Mouse (Mus musculus): ENCODE measurements around the gene Xylt1. TPM values are rescaled to one million over a fixed set of nuclear protein-coding genes. Genes with fewer than 3 reads are reported as not detected.
A peak's percentile ranks its signal among the peaks of the same experiment; 100 is the strongest.

Gene Xylt1
- polyA plus RNA-seq, 1 experiment from 2014 or later: 1.1 TPM

GRCm38 (mm10) chr7:117658739-117659138 lies 278.0 kb downstream of the Xylt1 start:
- Histone ChIP-seq H3K36me3 (ENCODE audit: control insufficient read depth, insufficient read depth, low read length) (no peaks in the 10 kb centered on the region; the same call in 1 of the 2 replicates), H3K9me3 (ENCODE audit: control insufficient read depth, low read length) (no peaks in the 10 kb centered on the region), H3K4me3 (ENCODE audit: low read depth, low read length) (no peak overlapping the region), H3K27me3 (ENCODE audit: control insufficient read depth, insufficient read depth, low read length) (no peaks in the 10 kb centered on the region), H3K9ac (ENCODE audit: low read length) (no peak overlapping the region), H3K4me2 (no peak overlapping the region), H3K27ac (ENCODE audit: low read depth, low read length) (no peak overlapping the region), H3K4me1 (ENCODE audit: control insufficient read depth, insufficient read depth, low read length) (no peaks in the 10 kb centered on the region)
- 95% methylated on average over 4 of the region's 4 CpGs for WGBS
- no peak for ATAC-seq (ENCODE audit: low FRiP score)
- DNase-seq (ENCODE audit: low spot score, missing footprints): no peak

GRCm38 (mm10) chr7:117667286-117667685 lies 286.5 kb downstream of the Xylt1 start:
- ATAC-seq (ENCODE audit: low FRiP score) (no peak), DNase-seq (ENCODE audit: low spot score, missing footprints) (no peak)
- WGBS: 89% methylated on average over 10 of the region's 10 CpGs

GRCm38 (mm10) chr7:117668226-117668625 lies 287.4 kb downstream of the Xylt1 start:
- WGBS: 79% methylated on average over 9 of the region's 9 CpGs

More at GRCm38 (mm10) chr7:117667286-117667685, 286.5 kb downstream of the Xylt1 start:
- Histone ChIP-seq H3K36me3 (ENCODE audit: control insufficient read depth, insufficient read depth, low read length) (no peaks in the 10 kb centered on the region), H3K4me2 (no peak overlapping the region), H3K9ac (ENCODE audit: low read length) (no peak overlapping the region), H3K9me3 (ENCODE audit: control insufficient read depth, low read length) (no peaks in the 10 kb centered on the region), H3K27me3 (ENCODE audit: control insufficient read depth, insufficient read depth, low read length) (no peaks in the 10 kb centered on the region), H3K27ac (ENCODE audit: low read depth, low read length) (no peak overlapping the region), H3K4me3 (ENCODE audit: low read depth, low read length) (no peak overlapping the region), H3K4me1 (ENCODE audit: control insufficient read depth, insufficient read depth, low read length) (no peaks in the 10 kb centered on the region)

GRCm38 (mm10) chr7:117672121-117672591 lies 291.4 kb downstream of the Xylt1 start:
- Histone ChIP-seq H3K36me3 (ENCODE audit: control insufficient read depth, insufficient read depth, low read length) (no peaks in the 10 kb centered on the region), H3K27me3 (ENCODE audit: control insufficient read depth, insufficient read depth, low read length) (no peaks in the 10 kb centered on the region), H3K9me3 (ENCODE audit: control insufficient read depth, low read length) (no peaks in the 10 kb centered on the region), H3K4me2 (no peak overlapping the region), H3K27ac (ENCODE audit: low read depth, low read length) (no peak overlapping the region), H3K4me1 (ENCODE audit: control insufficient read depth, insufficient read depth, low read length) (no peaks in the 10 kb centered on the region), H3K9ac (ENCODE audit: low read length) (no peak overlapping the region), H3K4me3 (ENCODE audit: low read depth, low read length) (no peak overlapping the region)
- WGBS: 94% methylated on average over 7 of the region's 7 CpGs
- DNase-seq (ENCODE audit: low spot score, missing footprints) (peak; percentile 41), ATAC-seq (ENCODE audit: low FRiP score) (no peak)

More at GRCm38 (mm10) chr7:117668226-117668625, 287.4 kb downstream of the Xylt1 start:
- Histone ChIP-seq H3K36me3 (ENCODE audit: control insufficient read depth, insufficient read depth, low read length) (no peaks in the 10 kb centered on the region), H3K9me3 (ENCODE audit: control insufficient read depth, low read length) (no peaks in the 10 kb centered on the region), H3K4me1 (ENCODE audit: control insufficient read depth, insufficient read depth, low read length) (no peaks in the 10 kb centered on the region), H3K9ac (ENCODE audit: low read length) (no peak overlapping the region), H3K4me3 (ENCODE audit: low read depth, low read length) (no peak overlapping the region), H3K27me3 (ENCODE audit: control insufficient read depth, insufficient read depth, low read length) (no peaks in the 10 kb centered on the region), H3K27ac (ENCODE audit: low read depth, low read length) (no peak overlapping the region), H3K4me2 (no peak overlapping the region)
- DNase-seq (ENCODE audit: low spot score, missing footprints) (no peak), ATAC-seq (ENCODE audit: low FRiP score) (no peak)

DNA sequence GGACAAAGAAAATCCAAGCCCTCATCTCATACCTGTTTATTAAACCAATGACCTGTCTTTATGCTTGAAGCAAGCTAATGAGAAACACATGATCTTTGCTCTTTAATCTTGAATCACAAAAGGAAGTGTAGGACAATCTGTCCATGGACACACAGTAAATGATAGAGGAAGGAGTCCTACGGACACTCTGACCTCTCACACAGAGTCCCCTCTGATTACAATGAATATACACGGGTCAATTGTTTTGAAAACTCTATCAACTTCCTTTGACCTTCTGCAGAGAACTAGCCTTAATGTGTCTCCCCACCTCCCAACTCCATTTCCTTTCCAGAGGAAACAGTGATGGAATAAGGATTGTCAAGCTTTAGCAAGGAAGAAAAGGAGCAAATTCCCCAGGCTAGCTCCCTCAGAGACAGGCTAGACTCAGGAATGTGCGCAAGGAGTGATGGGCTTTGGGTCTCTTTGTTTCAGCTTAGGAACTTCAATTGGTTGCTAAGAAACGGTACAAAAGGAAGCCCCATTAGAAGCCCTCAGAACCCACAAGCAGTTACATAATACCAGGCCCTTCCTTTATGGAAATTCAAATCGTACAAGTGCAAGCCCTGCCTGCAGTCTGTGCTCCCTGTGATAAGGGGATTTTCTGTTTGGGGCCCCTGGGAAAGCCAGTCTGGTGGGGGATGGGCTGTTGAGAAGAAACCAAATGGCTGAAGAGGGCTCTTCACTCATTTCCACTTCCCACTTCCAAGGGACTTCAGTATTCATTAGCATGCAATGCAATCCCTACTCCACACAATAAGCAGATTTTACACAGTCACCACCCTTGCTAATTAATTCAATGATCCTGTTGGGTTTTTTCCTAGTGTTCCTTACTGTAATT lies 305.6 kb downstream of the Xylt1 start:
- Histone ChIP-seq H3K4me2 (no peak overlapping the region; the same call in 1 of the 2 replicates), H3K9me3 (ENCODE audit: control insufficient read depth, low read length) (no peaks in the 10 kb centered on the region), H3K27ac (ENCODE audit: low read depth, low read length) (peak overlapping the region; percentile 42; the same call in 1 of the 2 replicates), H3K27me3 (ENCODE audit: control insufficient read depth, insufficient read depth, low read length) (no peaks in the 10 kb centered on the region), H3K36me3 (ENCODE audit: control insufficient read depth, insufficient read depth, low read length) (no peaks in the 10 kb centered on the region), H3K9ac (ENCODE audit: low read length) (no peak overlapping the region), H3K4me1 (ENCODE audit: control insufficient read depth, insufficient read depth, low read length) (peaks cover 16% of the 10 kb centered on the region), H3K4me3 (ENCODE audit: low read depth, low read length) (no peak overlapping the region)
- DNase-seq (ENCODE audit: low spot score, missing footprints) (peak; percentile 93), ATAC-seq (ENCODE audit: low FRiP score) (peak; percentile 96)
- WGBS: under 1% methylated on average over 5 of the region's 5 CpGs

DNA sequence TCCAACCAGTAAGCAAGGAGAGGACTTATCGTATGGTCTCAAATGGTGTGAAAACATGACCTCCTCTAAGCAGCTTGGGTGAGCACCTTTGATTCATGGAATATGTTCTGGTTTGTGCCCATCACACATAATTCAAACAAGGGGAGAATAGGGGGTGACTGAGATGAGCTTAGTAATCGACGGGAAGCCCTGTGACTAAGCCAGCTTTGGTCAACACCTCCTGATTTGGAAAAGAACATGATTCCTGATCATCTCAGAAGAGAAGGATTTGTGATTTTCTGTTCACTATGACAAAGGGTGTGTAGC lies 306.2 kb downstream of the Xylt1 start:
- peaks cover 16% of the 10 kb centered on the region for H3K4me1 ChIP-seq (ENCODE audit: control insufficient read depth, insufficient read depth, low read length)
- no peaks in the 10 kb centered on the region for H3K36me3 ChIP-seq (ENCODE audit: control insufficient read depth, insufficient read depth, low read length)
- no peak overlapping the region; the same call in 1 of the 2 replicates for H3K4me2 ChIP-seq
- DNase-seq (ENCODE audit: low spot score, missing footprints): no peak
- no peaks in the 10 kb centered on the region for H3K27me3 ChIP-seq (ENCODE audit: control insufficient read depth, insufficient read depth, low read length)
- no peak overlapping the region for H3K4me3 ChIP-seq (ENCODE audit: low read depth, low read length)
- H3K27ac ChIP-seq (ENCODE audit: low read depth, low read length): peak overlapping the region; percentile 42
- 47% methylated on average over 3 of the region's 3 CpGs for whole genome bisulfite sequencing
- H3K9ac ChIP-seq (ENCODE audit: low read length): no peak overlapping the region
- peak; percentile 54; the same call in 1 of the 2 replicates for ATAC-seq (ENCODE audit: low FRiP score)
- H3K9me3 ChIP-seq (ENCODE audit: control insufficient read depth, low read length): no peaks in the 10 kb centered on the region

- Histone ChIP-seq H3K9me3 (ENCODE audit: control insufficient read depth, low read length) (no peaks in the 10 kb centered on the region), H3K27ac (ENCODE audit: low read depth, low read length) (no peak overlapping the region), H3K4me2 (no peak overlapping the region), H3K4me1 (ENCODE audit: control insufficient read depth, insufficient read depth, low read length) (no peaks in the 10 kb centered on the region), H3K36me3 (ENCODE audit: control insufficient read depth, insufficient read depth, low read length) (no peaks in the 10 kb centered on the region), H3K27me3 (ENCODE audit: control insufficient read depth, insufficient read depth, low read length) (no peaks in the 10 kb centered on the region), H3K9ac (ENCODE audit: low read length) (no peak overlapping the region), H3K4me3 (ENCODE audit: low read depth, low read length) (no peak overlapping the region)
- WGBS: 88% methylated on average over 4 of the region's 4 CpGs
- 0 out of 2 replicates have a peak, but pooled peaks have one; percentile 40 for ATAC-seq (ENCODE audit: low FRiP score)
- DNase-seq (ENCODE audit: low spot score, missing footprints): peak; percentile 72
Measured at GRCm38 (mm10) chr7:117695612-117696011, 314.8 kb downstream of the Xylt1 start.

GRCm38 (mm10) chr7:117697681-117698080 lies 316.9 kb downstream of the Xylt1 start:
- Histone ChIP-seq H3K9me3 (ENCODE audit: control insufficient read depth, low read length) (no peaks in the 10 kb centered on the region), H3K4me3 (ENCODE audit: low read depth, low read length) (no peak overlapping the region), H3K4me2 (no peak overlapping the region), H3K4me1 (ENCODE audit: control insufficient read depth, insufficient read depth, low read length) (no peaks in the 10 kb centered on the region), H3K27me3 (ENCODE audit: control insufficient read depth, insufficient read depth, low read length) (no peaks in the 10 kb centered on the region), H3K9ac (ENCODE audit: low read length) (no peak overlapping the region), H3K36me3 (ENCODE audit: control insufficient read depth, insufficient read depth, low read length) (no peaks in the 10 kb centered on the region), H3K27ac (ENCODE audit: low read depth, low read length) (no peak overlapping the region)
- ATAC-seq (ENCODE audit: low FRiP score) (no peak), DNase-seq (ENCODE audit: low spot score, missing footprints) (no peak)
- WGBS: 93% methylated on average over 4 of the region's 4 CpGs

GRCm38 (mm10) chr7:117698551-117699114 lies 317.9 kb downstream of the Xylt1 start:
- Histone ChIP-seq H3K9ac (ENCODE audit: low read length) (no peak overlapping the region), H3K27ac (ENCODE audit: low read depth, low read length) (no peak overlapping the region), H3K4me1 (ENCODE audit: control insufficient read depth, insufficient read depth, low read length) (no peaks in the 10 kb centered on the region), H3K27me3 (ENCODE audit: control insufficient read depth, insufficient read depth, low read length) (no peaks in the 10 kb centered on the region), H3K9me3 (ENCODE audit: control insufficient read depth, low read length) (no peaks in the 10 kb centered on the region), H3K36me3 (ENCODE audit: control insufficient read depth, insufficient read depth, low read length) (no peaks in the 10 kb centered on the region), H3K4me2 (no peak overlapping the region), H3K4me3 (ENCODE audit: low read depth, low read length) (no peak overlapping the region)
- ATAC-seq (ENCODE audit: low FRiP score) (no peak), DNase-seq (ENCODE audit: low spot score, missing footprints) (peak; percentile 45)
- 88% methylated on average over 1 of the region's 1 CpGs for WGBS
